Mouse (Mus musculus): ENCODE measurements around the gene Rbfox2.
A peak's percentile ranks its signal among the peaks of the same experiment; 100 is the strongest.

GRCm38 (mm10) chr15:77153625-77154024, 153.2 kb downstream of the Rbfox2 start:
- TF ChIP-seq POLR2A (IDR thresholded peaks at IDR 0.05; ENCODE audit: extremely low read depth, insufficient read depth, low read length), result peak; percentile 49; the same call in 1 of the 2 replicates
- TF ChIP-seq CTCF (IDR thresholded peaks at IDR 0.05; ENCODE audit: extremely low read depth, insufficient read depth, low read length), result no peak

Measured in cortical plate, adult 2 months (tissue).